Mouse (Mus musculus) T-cell, adult 2 months (primary cell): ENCODE data around the gene Steap4.
"Not testable (repeated sequence)": the region's sequence is repeated elsewhere in the genome, so short reads cannot be mapped to it uniquely, and the experiment has no call there.

Source experiments
- DNase-seq: peaks from one replicate; pipeline ENCODE4 v3.0.0; 2022; ENCODE audit warnings: low spot score

Steap4 gene

DNA sequence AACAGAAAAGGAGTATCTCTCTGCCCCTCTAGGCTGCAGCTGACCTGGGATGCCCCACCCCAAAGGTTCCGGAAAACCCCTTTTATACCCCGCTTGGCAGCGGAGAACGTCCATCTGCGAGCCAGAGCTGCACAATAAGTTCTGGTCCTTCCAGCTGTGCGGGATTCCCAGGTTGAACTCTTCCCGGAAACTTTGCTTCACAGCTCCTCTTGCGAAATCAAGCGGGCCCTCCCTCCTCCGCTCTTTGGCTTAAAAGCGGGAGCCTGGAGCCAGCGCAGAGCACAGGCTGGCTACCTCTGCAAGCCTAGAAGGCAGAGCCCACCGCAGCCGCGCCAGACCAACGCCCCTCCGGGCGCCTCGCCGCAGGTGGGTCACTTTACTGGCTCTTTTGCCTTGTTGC, at the start of gene Steap4:
Gene Steap4 (plus strand): TSS at position 282 of the 400 bp plus-strand sequence.
- DNase-seq = no peak

DNA sequence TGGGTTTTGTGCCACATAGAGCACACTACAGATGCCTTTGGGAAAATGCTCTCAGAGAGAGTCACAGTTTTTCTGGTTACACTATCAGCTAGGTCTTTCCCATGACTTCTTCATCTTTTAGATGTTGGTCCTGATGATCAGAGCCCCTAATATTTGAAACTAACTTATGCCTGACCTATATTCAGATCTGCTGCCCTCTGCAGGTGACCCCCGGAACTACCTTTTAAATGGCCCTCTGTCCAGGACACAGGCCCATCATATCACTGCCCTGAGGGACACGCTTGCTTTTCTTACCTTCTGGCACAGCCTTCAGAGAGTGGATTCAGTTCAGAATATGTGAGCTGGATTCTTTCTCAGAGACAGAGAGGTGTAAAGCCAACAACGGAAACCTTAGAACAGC, 48.3 kb upstream of the Steap4 start:
- no peak for DNase-seq

DNA sequence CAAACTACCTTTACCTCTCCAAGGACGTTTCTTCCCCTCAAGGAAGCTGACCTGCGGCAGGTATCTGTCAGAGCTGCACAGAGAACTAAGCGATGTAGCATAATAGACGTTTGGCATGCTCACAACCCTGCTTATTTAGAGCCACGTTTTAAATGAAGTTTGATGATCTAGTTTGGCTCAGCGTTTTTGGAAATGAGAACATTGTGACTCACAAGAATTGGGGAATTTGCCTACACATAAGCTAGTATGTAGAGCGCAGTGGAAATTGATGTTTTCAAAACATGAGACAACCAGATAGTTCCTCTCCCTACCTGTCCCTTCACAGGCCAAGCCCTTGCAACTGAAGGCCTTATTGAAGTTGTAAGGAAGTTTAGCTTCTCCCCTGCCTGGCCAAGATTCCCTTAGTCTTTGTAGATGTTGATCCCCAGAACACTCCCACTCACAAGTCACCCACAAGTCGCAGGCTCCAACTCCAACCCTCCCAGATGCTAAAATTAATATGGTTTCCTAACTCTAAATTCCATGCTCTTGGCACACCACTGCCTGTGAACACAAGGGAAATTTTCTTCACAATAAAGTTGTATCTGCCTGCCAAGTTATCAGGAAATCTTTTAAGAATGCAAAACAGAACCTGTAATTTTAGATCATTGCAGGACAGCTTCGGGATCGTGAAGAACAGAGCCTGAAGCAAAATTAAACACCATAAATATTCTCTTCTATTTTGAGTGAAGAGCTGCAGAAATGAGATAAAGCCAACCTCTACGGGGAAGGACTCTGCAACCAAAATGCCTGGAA, 42.6 kb upstream of the Steap4 start:
- DNase-seq = no peak

DNA sequence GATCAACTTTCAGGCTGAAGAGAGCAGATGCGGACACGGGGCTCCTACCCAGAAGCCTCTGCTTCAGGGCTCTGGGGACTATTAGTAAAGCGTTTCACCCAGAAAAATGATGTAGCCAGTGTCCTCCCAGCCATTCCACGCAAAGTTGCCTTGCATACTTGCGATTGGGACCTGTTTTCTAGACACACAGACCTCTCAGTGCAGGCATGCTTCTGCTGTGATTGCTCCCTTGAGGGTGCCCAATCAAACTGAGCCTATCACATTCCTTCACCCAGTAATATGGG, 42.0 kb upstream of the Steap4 start:
- DNase-seq = no peak

DNA sequence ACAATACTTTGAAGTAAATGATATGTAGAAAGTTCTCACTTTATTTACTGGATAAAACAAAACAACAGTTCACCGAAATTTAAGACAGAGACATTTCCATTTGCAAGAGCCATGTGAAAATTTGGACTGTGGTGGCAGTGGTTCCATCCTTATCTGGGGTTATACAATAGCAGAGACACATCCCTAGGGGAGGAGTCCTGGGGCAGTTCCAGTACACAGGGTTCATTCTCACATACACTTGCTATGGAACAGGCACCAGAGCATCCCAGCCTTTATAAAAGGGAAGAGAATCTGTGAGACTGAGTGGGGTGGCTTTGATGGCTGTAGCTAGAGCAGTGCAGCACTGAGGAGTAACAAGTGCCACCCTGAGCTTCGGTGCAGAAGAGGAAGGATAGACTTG, 40.6 kb upstream of the Steap4 start:
- DNase-seq = no peak

DNA sequence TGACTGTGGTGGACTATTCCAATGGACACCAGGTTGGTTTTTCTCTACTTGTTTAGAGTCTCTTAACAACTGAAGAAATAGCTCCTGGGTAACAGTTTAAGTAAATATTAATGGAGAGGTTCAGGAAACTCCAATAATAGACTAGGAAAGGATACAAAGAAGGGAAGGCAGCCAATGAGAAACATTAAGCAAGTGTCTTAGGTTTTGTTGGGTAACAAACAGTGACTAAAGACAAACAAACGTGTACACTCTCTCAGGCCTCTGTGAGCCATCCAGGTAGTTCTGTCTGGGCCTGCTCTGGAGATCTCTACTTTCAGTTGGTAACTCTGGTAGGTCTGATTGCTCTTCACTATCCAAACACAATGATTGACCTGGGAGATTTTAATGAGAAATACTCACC, 37.5 kb upstream of the Steap4 start:
- no peak for DNase-seq

DNA sequence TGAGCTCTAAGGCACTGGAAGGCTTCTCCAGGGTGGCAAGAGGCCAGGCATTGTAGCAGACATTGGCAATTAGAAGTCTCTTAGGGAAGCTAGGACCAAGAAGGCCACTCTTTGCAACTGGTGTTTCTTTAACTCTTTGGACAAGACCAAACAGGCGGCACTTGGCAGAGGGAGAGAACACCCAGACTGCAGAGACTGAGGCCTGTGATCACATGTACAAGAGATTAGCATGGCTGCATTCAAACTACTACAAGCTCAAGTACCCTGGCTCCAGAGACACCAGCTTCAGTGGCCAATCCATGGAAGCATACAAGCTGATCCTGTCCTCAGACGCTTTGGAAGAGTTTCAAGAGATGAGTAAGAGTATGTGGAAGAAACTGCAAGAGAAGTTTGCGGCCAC, 36.6 kb upstream of the Steap4 start:
- DNase-seq = no peak

DNA sequence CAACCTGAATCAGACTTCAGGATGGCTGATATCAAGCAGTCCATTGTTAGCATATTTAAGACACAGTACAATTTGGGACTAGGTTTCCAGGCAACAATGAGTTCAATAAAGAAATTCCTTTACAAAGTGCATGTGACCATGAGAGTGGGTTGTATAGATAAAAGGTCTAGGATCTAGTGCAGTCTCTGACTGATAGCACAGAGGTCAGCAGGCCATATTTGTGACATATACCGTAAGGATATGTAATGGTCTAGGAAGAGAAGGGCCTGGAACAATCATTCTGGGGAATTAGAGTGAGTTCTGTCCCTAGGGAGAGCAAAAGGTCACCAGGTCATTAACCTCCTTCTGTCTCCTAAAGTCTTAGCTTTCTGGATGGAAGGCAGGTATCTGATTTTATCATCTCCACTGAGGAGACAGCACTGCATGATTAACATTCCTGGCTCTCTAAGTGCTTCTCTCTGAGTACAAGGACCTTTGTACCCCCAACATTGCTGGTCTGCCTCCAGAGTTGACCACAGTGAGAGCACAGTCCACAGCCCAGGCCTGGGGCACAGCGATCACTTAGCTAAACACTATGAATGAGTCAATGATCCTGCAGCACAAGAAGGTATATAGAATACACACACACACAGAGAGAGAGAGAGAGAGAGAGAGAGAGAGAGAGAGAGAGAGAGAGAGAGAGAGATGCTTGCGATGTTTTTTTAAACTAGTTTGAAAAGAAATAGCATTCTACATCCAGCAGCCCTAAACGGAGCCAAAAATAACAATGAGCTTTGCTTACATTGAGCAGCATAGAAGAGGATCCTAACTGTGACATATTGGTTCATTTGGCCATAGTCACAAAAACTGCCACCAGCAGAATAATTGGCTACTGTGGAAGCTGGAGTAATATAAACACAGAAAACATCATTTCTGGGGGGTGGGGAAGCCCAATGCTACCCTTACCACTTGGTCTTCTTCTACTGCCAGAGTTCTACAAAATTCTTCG, 27.7 kb upstream of the Steap4 start:
- no peak for DNase-seq

DNA sequence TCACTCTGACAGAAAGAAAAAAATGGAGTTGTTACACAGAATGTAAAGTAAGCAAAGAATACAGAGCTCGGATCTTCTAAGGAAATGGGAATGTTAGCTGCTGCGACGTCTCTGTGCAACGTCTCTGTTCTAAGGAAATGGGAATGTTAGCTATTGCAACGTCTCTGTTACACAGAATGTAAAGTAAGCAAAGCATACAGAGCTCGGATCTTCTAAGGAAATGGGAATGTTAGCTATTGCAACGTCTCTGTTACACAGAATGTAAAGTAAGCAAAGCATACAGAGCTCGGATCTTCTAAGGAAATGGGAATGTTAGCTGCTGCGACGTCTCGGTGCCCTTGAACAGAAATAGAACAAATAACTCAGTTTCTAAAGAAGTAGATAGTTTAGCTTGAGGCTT, 26.8 kb upstream of the Steap4 start:
- DNase-seq = not testable (repeated sequence)

DNA sequence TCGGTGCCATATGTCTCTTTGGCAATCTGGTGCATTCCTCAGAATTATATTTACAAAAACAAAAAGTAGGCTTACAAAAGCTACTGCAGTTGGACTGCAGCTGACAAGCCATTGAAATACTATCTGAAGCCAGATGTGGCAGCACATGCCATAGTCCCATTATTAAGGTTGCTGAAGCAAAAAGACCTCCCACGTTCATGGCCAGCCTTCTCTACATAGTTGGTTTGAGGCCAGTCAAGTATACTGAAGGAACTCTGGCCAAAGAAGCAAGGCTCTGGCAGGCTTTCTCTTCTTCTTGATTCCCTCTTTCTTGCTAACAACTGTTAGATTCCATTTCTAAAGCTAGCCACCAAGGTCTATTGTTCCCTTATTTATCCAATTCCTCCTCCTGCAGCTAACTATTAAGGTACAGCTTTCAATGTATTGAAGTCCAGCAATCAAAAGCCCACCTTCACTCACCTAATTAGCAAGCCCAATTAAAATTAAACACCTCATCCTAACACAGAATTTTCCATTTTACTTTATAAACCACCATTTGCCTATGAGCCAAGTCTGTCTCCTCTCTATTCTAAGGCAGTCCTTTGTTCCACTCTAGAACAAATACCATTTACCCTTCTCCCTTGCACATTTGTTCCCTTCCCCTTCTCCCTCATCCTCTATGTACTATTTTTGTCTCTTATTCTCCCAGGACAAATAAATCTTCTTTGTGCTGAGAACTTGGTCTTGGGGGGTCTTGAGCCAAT, 26.2 kb upstream of the Steap4 start:
- no peak for DNase-seq

DNA sequence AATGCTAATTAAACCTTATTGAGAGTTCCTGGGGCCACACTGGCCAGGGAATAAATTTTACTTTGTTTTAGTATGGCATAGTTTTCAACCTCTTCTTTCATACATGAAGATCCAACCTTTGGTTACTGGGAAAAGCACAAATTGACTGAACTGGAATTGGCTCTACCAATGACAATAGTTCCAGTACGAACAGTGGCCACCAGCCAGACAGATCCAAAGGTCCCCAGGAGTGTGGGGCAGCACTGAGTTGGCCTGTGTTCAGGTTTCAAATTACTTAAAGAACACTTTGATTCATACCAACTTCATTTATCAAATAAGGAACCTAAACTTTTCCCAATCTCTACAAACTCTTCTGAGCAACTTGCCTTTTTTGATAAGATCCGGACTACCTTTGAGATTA, 5.4 kb upstream of the Steap4 start:
- no peak for DNase-seq

DNA sequence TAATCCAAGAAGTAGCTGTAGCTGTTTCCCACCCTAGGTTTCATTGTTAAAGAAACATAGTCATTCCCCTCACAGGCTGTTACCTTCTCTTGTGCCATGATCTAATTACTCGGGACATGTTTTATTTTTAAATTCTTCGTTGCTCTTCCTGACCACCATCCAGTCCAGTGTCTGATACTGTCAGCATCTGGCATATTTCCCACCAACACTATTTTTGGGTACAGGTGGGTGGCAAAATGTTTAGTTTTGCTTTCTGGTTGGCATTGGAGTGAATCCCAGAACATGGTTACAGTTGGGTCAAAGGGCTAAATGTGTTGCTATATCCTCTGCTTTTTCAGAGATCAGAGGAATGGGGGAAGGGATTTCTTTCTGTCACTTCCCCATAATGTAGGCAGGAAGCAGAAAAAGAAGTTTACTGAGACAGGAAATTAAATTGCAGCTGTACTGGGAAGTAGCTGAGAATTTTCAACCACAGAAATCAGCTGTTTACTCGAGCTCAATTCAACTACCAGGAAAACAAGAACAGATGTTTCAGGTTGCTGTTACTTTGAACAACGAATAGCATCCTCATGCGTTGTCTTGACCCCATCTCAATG, 4.8 kb upstream of the Steap4 start:
- no peak for DNase-seq

DNA sequence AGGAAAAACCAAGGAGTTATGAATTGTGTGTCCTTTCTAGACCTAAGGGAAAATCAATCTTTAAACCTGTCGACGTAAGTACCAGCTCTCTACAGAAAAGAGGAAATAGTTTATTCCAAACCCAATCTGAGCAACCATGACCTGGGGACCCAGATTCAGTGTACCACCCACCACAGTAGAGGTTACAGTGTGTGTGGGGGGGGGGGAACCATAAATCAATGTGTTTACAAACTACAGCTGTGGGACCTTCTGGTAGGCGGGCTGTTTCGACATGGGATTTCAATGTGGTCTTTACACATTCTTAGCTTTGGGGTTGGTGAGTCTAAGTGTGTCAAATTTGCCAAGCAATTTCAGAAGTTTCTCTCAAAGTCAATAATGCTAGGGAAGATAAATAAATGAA, 2.2 kb upstream of the Steap4 start:
- no peak for DNase-seq

DNA sequence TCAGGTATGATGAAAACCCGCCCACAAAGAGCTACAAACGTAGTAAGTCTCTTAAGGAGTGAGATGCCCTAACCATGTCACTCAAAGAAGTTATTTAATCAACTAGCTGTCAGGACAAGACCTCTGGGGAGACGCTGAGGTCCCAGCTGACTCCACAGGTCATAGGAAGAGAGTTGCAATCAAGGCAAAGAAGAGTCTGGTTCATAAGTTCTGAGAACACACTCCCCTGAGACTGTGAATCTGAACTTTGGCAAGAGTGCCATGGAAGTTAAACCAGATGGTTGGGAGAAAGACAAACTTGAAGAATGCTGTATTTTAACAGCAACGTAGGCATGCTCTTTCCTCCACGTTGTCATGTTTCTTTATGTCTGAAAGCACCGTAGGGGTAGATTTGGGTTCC, 971 bp upstream of the Steap4 start:
- DNase-seq = no peak

DNA sequence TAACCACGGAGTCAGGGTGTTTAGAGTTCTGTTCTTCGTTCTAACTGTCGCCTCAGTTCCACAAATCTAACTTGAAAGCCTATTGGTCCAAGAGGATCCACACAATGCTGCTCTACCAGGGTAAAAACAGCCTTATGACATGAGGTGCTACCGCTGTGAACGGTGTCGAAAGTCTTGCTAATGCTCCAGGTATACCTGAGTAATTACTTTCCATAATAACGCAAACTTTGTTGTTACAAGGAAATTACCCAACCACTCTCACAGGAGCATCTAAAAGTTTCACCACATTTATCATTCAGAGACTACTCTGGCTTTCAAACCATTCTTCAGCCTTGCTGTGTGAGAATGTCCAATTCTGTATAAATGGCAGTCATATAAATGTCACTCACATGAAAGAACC, 856 bp downstream of the Steap4 start:
- no peak for DNase-seq

DNA sequence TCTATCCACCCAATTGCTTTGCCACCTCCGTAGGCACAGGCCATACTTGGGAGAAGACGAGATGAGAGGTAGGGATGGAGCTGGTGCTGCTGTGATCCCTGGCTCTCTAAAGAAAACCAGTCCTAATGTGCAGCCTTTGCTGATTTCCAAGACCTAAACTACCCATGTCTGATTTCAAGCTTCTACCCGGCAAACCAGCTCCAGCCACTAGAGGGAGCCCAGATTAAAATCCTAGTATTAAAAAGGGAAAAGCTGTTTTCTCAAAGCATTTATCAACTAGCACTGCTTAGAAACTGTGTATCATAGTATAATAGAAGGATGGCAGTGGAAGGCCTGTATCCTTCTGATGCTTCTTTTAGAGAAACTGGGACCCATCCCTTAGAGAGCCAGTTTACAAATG, 5.0 kb downstream of the Steap4 start:
- no peak for DNase-seq

DNA sequence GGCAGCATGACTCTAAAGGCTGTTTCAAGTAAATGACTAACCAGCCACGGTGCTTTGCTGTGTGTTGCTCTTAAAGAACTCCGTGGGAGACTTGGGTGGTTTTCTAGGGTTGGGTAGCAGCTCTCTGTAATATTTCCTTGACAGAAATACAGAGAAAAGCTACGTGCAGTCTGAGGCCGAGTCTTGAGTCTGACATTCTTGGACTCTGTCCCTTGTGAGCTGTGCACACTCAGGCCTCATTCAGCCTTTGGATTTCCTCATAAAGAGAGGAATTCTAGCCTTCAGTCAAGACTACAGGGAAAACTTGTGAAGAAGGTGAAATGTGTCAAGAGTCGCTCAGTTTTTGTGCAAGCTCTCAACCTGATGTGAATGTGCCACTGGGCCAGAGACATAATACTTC, 7.9 kb downstream of the Steap4 start:
- no peak for DNase-seq

DNA sequence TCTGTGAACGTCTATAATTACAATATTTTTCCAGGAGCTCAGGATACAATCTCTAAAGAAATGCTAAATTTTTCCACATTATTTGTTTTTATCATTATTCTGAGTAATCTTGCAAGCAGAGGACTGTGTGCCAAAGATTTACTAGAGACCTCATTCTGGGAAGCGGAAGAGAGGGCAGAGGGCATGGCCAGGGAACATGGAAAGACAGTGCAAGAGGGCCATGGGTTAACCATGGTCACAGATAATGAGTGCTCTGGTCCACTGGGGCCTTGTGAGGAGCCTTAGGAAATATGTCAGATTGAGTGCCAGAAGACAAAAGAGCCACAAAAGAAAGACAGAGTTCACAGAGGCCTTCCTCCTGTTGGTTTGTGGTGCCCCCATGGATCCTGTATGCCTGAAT, 12.0 kb downstream of the Steap4 start:
- DNase-seq = no peak

DNA sequence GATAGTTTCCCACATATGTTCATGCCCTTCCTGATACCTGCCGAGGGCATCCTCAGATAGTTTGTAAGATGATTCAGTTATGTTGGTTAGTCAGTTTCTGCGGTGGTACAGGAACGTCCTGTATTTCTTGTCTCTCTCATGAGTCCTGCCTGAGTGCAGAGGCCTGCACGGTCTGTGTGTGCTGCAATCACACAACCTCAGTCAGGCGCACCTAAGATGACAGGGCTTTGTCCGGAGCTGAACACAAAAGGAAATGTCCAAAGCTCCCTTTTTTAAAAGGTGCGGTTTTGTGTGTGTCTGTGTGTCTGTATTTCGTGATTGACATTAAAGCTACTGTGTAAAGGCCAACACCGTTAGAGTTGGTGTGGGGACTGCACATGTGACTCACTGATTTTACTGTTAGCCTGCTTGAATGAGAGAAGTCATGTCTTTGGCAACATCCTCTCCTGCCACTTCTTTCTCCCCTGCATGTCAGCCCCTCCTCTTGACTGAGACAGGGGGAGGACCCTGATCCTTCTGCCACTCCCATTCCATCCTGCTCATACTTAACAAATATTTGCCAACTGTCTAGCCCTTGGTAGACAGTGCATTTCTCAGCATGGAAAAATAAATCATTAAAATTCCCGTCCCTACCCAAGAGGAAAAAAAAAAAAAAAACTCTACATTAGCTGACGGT, 14.4 kb downstream of the Steap4 start:
- no peak for DNase-seq

DNA sequence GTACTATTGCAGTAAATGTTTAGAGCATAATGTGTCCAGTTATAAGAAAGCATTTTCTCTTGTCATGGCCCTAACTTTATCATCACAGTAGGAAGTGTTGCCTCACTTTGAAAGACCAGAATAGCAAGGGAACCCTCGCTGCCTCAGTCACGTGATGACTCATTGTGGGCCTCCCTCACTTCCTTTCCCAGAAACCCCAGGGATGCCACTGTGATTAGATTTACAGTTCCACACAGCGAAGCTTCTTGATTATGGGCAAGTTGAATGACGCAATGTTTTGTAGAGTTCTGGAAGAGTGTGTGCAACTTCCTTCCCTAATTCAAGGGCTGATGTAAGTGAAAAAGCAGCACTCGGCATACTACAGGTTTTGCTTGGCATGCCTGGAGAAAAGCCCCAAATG, 20.3 kb downstream of the Steap4 start:
- DNase-seq = no peak

DNA sequence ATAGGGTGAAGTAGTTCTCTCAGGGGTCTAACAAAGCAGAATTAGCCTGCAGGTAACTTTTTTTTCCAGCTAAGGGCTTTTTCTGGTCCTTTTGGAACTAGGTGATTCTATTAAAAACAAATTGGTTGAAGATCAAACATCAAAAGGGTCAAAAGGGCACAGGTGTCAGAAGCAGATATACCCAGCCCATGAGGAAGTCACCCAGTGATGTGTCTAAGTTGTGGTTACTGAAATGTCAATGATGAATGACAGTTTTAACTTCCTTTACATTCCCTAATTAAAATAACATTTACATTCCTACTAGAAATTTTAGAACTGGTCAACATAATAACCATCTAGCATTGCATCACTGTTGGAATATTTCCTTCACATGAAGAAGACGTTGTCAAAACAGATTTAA, 27.7 kb downstream of the Steap4 start:
- DNase-seq = no peak

DNA sequence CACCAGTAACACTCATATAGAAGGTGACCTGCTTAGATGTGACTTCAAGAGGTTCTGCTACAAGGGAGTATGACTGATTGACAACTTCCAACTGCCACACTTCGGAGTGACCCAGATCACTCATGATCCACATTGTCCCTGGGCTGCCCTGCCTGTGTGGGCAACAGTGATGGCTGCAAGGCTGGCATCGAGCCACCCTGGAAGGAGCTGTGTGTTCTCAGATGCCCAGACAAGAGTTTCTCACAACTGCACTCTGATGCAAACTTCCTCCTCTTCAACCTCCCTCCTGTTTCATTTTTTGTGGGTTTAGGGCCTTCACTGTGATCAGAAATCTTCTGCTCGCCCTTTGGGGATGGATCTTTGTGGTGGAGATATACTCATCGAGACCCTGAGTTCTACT, 28.2 kb downstream of the Steap4 start:
- DNase-seq = no peak
